Mouse (Mus musculus) ES-Bruce4 (cell line): ENCODE measurements at regions not wholly inside any gene's neighbourhood (a gene's known extent, or its start where the extent isn't known, plus 50 kb on each side); places are given as distances from the start of the nearest gene placed in this dataset.

Source experiments
- H3K27ac ChIP-seq: 2 replicates; pipeline ENCODE4 v1.5.1; 2012; ENCODE audit warnings: low read length, inconsistent platforms; ENCODE audit not compliant: insufficient read depth
- H3K27me3 ChIP-seq: 2 replicates; pipeline ENCODE4 v1.6.1; 2012; ENCODE audit warnings: mild to moderate bottlenecking, low read length, inconsistent platforms; ENCODE audit not compliant: control insufficient read depth, poor library complexity, insufficient read depth, severe bottlenecking
- H3K36me3 ChIP-seq: 2 replicates; pipeline ENCODE4 v1.6.1; 2012; ENCODE audit warnings: inconsistent platforms, mild to moderate bottlenecking, low read length, moderate library complexity; ENCODE audit not compliant: control insufficient read depth, poor library complexity, insufficient read depth, severe bottlenecking
- H3K4me1 ChIP-seq: one replicate; pipeline ENCODE4 v1.8.1; 2011; ENCODE audit warnings: low read length; ENCODE audit not compliant: control insufficient read depth, insufficient read depth
- H3K4me3 ChIP-seq: 2 replicates; pipeline ENCODE4 v1.5.1; 2011; ENCODE audit warnings: low read depth, mild to moderate bottlenecking, low read length
- H3K9ac ChIP-seq: 2 replicates; pipeline ENCODE4 v1.6.1; 2012; ENCODE audit warnings: low read depth, mild to moderate bottlenecking, inconsistent platforms; ENCODE audit not compliant: poor library complexity, severe bottlenecking
- H3K9me3 ChIP-seq: replicated peaks from 2 replicates; pipeline ENCODE4 v1.6.1; 2012; ENCODE audit warnings: mild to moderate bottlenecking, low read length, inconsistent platforms; ENCODE audit not compliant: control insufficient read depth, poor library complexity, insufficient read depth, severe bottlenecking
- CTCF ChIP-seq: IDR thresholded peaks from one replicate; pipeline ENCODE4 v1.8.1; 2011; ENCODE audit warnings: low read depth, low read length
- EP300 ChIP-seq: IDR thresholded peaks from 2 replicates; pipeline ENCODE4 v1.6.1; 2011; ENCODE audit warnings: low read depth, low read length; ENCODE audit not compliant: insufficient read depth
- POLR2A ChIP-seq: IDR thresholded peaks from one replicate; pipeline ENCODE4 v1.8.1; 2011; ENCODE audit warnings: low read length; ENCODE audit not compliant: insufficient read depth

DNA sequence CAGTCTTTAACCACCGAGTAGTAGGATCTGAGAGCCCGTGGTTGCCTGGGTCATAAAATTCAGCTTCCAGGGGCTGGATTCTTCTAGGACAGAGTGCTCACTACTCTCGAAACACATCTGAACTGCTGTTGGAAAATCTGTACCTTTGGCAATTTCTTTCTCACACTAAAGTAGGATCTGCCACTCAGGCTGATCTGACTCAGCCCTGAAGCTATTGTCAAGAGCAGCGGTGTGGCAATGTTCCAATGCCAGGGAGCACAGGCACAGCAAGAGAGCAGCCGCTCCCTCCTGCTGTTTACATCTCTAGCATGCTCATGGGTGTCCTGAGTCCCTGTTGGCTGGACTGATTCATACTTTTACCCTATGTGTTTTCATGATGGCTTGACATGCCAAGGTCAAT is 205.2 kb downstream of the Zfp36l1 start:
- no peak overlapping the region for H3K9ac ChIP-seq
- no peaks in the 10 kb centered on the region for H3K36me3 ChIP-seq
- no peak for TF ChIP-seq CTCF
- TF ChIP-seq EP300 = no peak
- TF ChIP-seq POLR2A = no peak
- H3K27ac ChIP-seq = no peak overlapping the region
- H3K9me3 ChIP-seq = no peaks in the 10 kb centered on the region
- H3K27me3 ChIP-seq = no peaks in the 10 kb centered on the region
- no peak overlapping the region for H3K4me3 ChIP-seq
- H3K4me1 ChIP-seq = peaks cover 2% of the 10 kb centered on the region

DNA sequence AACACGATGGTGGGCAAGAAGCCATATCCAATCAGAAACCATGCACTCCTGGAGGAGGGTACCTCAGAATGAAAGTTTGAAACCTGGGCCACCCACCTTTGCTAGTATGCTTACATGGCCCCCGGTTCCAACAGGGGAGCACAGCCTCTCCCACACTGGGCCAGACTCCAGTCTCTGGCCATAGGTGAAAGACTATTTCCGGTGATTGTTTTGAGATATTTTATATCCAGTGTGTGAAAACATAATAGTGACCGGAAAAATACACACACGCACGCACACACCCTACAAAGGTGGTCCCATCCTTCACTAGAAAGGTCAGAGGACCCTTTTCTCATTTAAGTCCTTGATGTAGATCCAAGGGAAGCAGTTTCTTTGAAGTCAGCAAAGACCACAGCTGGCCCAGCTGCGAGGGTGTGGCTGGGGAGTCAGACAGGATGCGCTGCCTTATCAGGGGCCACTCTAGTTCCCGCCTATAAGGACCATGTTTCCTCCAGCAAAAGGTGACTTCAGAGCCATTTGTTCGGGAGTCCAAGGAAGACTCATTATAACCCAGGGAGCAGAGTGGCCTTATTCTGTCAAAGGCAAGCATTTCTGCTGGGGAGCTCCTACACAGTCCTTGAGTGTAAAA is 206.0 kb downstream of the Zfp36l1 start:
- no peak overlapping the region for H3K27ac ChIP-seq
- H3K4me1 ChIP-seq = peaks cover 2% of the 10 kb centered on the region
- no peak overlapping the region for H3K9ac ChIP-seq
- TF ChIP-seq POLR2A = no peak
- H3K4me3 ChIP-seq = no peak overlapping the region
- no peaks in the 10 kb centered on the region for H3K9me3 ChIP-seq
- no peaks in the 10 kb centered on the region for H3K36me3 ChIP-seq
- H3K27me3 ChIP-seq = no peaks in the 10 kb centered on the region

DNA sequence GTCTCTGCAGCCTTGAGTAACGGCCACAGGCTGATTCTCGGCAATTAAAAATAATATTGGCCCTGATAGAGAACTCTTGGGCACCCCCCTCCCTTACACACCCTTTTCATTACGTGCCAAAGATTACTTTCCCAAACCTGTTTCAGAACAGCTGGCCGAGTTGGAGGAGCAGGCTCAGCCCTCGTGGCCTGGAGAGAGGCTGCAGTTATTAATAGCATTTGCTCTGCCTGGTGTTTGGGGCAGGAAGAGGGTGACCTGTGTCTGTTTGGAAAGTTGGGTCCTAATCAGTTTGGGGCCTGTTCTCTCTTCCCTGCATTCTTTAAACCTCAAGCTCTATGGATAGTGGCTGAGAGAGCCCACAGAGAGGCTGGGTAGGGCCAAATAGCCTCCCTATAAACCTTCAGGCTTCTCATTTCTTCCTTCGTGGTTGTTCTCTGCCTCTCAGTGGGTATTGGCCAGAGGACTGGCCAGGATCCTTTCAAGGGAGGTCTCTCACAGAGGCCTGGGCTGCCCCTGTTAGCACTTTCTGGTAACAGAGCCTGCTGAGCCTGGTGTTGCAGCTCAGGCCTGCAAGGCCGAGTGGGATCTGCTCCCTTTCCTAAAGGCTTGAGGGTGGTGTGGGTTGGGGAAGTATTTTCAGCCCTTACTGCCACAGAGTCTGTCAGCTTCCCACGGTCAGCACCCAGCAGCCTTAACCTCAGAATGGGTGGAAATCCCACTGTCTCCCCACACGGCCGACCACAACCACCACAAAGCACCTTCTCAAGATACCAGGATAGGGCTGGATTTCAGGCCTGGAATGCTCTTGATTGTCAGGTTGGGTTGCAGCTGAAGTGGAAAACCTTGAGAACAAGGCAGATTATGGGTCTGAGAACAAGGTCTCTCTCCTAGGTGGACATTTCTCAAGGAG is 206.7 kb downstream of the Zfp36l1 start:
- no peak overlapping the region for H3K4me3 ChIP-seq
- peaks cover 2% of the 10 kb centered on the region for H3K4me1 ChIP-seq
- TF ChIP-seq POLR2A = no peak
- TF ChIP-seq CTCF = no peak
- TF ChIP-seq EP300 = no peak
- H3K27ac ChIP-seq = no peak overlapping the region
- no peaks in the 10 kb centered on the region for H3K27me3 ChIP-seq
- no peak overlapping the region for H3K9ac ChIP-seq
- no peaks in the 10 kb centered on the region for H3K36me3 ChIP-seq
- no peaks in the 10 kb centered on the region for H3K9me3 ChIP-seq

DNA sequence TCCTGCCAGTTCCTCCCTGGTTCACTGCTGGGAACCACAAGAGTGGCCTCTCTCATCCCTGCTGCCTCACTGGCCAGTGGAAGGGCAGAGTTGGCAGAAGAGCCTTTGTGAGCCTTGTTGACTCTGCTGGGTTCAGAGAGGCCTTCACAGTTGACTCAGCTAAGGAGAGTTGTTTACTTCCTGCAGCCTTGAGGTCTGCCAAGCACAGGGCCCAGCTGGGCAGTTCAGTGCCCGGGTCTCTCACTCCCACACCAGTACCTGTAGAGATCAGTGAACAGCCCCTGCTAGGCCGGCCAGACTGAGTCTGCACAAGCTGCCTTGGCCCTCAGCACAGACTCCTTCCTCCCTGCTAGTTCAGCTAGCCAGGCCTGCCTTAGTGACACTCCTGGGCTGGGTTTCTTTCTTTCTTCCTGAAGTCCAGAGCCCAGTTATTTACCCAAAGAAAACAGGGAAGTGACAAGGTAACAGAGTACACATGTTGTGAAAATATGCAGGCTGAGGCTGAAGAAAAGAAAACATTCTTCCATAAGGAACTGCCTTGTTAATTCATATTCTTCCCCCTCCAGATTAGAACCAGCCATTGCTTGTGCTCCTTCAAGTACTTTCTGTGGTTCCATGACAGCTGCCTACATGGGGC is 207.8 kb downstream of the Zfp36l1 start:
- Histone ChIP-seq H3K4me3 (no peak overlapping the region), H3K4me1 (peaks cover 3% of the 10 kb centered on the region), H3K36me3 (no peaks in the 10 kb centered on the region), H3K27ac (no peak overlapping the region), H3K9me3 (no peaks in the 10 kb centered on the region), H3K9ac (no peak overlapping the region), H3K27me3 (no peaks in the 10 kb centered on the region)
- TF ChIP-seq CTCF = no peak
- no peak for TF ChIP-seq POLR2A
- TF ChIP-seq EP300 = no peak

DNA sequence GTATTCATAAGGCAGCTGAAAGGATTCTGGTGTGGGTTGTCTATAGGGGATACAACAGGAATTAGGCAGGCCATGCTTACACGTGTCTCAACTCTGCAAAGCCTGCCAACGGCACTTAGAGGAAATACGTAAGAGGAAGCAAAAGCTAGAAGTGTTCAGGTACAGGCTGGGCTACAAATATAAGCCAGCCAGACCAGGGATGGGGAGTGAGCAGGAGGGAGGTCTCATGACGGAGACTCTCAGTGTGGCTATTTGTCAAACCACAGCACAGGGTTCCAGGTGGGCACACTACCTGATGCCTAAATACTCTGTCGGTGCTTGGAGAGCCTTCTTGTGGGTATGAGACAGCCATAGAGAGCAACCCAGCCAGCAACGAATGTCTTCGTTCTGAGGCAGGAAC is 210.1 kb downstream of the Zfp36l1 start:
- Histone ChIP-seq H3K9me3 (no peaks in the 10 kb centered on the region), H3K4me3 (no peak overlapping the region), H3K4me1 (peaks cover 3% of the 10 kb centered on the region), H3K9ac (no peak overlapping the region), H3K27me3 (no peaks in the 10 kb centered on the region), H3K27ac (no peak overlapping the region), H3K36me3 (no peaks in the 10 kb centered on the region)
- TF ChIP-seq CTCF (no peak), EP300 (no peak), POLR2A (no peak)

DNA sequence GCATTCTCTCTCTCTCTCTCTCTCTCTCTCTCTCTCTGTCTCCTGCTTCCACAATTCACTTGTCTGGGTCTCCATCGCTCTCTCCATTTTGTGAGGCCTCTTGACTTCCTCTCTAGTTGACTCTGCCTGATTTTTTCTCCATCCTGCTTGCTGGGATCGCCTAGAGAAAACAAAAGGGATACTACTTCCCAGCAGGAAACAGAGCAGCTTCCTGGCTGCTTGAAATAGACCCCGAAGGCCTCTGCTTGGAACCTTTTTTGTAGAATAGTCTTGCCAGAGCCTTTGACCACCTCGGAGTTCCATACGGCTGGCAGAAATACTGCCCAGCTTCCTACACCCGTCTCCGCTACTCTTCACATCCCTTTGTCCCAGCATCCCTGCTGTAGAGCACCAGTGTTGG is 210.7 kb downstream of the Zfp36l1 start:
- TF ChIP-seq EP300 = no peak
- Histone ChIP-seq H3K4me1 (peaks cover 3% of the 10 kb centered on the region), H3K27ac (no peak overlapping the region)

More for the DNA sequence above, 210.7 kb downstream of the Zfp36l1 start:
- Histone ChIP-seq H3K27me3 (no peaks in the 10 kb centered on the region), H3K9ac (no peak overlapping the region), H3K9me3 (no peaks in the 10 kb centered on the region), H3K36me3 (no peaks in the 10 kb centered on the region), H3K4me3 (no peak overlapping the region)
